Mouse (Mus musculus): ENCODE measurements around the gene Gm10309. TPM values are rescaled to one million over a fixed set of nuclear protein-coding genes. Genes with fewer than 3 reads are reported as not detected.

Gene Gm10309
- polyA plus RNA-seq, 1 experiment: not detected

DNA sequence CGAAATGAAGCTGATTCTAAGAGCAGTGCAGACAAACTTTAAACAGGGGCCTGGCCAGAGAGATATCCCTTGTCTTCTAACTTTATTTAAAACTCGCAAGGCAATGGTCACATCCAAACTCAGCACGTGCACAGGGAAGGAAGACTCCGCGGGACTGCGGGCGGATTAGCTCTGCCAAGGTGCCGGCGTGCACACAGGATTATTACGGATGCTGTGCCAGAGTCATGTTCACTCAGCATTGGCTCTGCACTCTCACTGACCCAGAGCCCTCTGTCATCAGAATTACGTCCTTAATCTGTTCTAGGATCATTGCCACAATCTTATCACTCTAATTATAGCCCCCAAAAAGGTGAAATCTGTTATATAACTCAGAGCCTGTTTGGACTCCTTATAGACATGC lies 16.2 kb upstream of the Gm10309 start:
- Histone ChIP-seq H3K4me3 (ENCODE audit: insufficient read depth, low read length) (no peak overlapping the region), H3K4me1 (ENCODE audit: control insufficient read depth, insufficient read depth, low read length) (peaks cover 2% of the 10 kb centered on the region; the same call in 1 of the 2 replicates), H3K27ac (ENCODE audit: insufficient read depth, low read length) (no peak overlapping the region)
- TF ChIP-seq POLR2A (IDR thresholded peaks at IDR 0.05; ENCODE audit: extremely low read depth, insufficient read depth, low read length) (no peak), CTCF (IDR thresholded peaks at IDR 0.05; ENCODE audit: extremely low read depth, insufficient read depth, low read length) (no peak)

DNA sequence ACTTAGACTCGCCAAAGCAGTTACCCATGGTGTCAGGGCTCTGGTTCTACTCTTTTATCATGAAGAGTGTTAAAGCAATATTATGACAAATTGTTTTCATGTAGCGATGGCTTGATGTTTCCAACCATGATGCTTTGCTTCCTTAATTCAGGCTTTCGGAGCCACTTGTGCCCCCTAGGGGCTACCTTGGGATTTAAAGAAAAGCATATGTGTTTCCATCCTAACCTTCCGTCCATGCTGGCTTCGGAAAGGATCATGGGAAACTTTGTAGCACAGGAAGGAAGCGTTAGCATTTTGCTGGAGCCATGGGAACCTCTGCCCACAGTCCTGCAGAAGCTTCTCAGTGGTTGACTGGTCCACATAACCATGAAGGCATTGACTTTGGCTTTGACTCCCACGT lies 13.6 kb upstream of the Gm10309 start:
- Histone ChIP-seq H3K4me3 (ENCODE audit: insufficient read depth, low read length) (no peak overlapping the region), H3K4me1 (ENCODE audit: control insufficient read depth, insufficient read depth, low read length) (peaks cover 9% of the 10 kb centered on the region), H3K27ac (ENCODE audit: insufficient read depth, low read length) (no peak overlapping the region)
- no peak for TF ChIP-seq POLR2A (IDR thresholded peaks at IDR 0.05; ENCODE audit: extremely low read depth, insufficient read depth, low read length)
- no peak for TF ChIP-seq CTCF (IDR thresholded peaks at IDR 0.05; ENCODE audit: extremely low read depth, insufficient read depth, low read length)

DNA sequence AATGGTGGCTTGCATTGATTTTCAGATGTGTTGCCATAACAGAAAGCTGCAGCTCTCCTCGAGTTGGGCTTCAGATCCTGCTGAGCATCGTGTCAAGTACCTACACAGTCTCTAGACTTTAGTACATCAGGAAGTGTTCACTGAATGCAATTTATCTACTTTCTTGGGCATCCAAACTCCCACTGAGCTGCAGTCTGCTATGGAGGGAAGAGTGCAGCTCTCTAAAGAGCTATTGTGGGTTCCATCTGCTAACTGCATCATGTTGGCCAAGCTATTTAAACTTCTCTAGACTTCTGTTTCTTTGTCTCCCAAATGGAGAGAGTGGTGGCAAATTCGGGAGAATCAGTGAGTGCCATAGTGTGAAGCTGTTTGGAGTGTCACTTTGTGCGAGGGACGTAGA lies 11.6 kb upstream of the Gm10309 start:
- Histone ChIP-seq H3K4me3 (ENCODE audit: insufficient read depth, low read length) (no peak overlapping the region), H3K4me1 (ENCODE audit: control insufficient read depth, insufficient read depth, low read length) (peaks cover 9% of the 10 kb centered on the region), H3K27ac (ENCODE audit: insufficient read depth, low read length) (no peak overlapping the region)
- TF ChIP-seq POLR2A (IDR thresholded peaks at IDR 0.05; ENCODE audit: extremely low read depth, insufficient read depth, low read length): no peak
- TF ChIP-seq CTCF (IDR thresholded peaks at IDR 0.05; ENCODE audit: extremely low read depth, insufficient read depth, low read length): no peak

DNA sequence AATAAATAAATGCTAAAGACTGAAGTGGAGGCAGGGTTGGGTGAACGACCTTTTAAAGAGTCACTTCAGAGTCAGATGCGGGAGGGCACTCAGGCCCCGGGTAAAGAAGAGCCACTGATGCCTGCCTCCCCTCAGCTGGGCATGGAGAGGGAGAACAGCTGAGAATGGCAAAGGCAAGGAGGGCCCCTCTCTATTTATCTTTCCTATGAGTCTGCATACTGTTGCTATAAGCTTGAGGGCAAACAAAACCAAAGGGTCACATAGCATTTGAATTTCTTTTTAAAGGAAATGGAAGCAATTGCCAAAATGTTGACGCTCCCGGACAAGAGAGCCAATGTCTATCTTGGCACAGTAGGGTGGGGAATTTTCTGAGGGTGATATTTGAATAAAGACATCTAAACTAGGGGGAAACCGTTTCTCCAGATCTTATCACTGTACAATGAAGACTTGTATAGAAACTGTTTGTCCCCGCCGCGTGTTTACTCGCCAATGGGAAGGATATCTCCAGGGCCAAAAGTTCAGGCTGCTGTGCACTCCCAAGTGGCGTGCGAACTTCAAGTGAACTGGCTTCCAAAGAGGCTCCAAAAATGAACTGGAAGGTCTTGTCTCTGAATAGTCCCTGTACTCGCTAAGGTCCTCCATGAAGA lies 10.1 kb upstream of the Gm10309 start:
- TF ChIP-seq CTCF (IDR thresholded peaks at IDR 0.05; ENCODE audit: extremely low read depth, insufficient read depth, low read length) (no peak), POLR2A (IDR thresholded peaks at IDR 0.05; ENCODE audit: extremely low read depth, insufficient read depth, low read length) (no peak)
- no peak overlapping the region for H3K27ac ChIP-seq (ENCODE audit: insufficient read depth, low read length)
- H3K4me3 ChIP-seq (ENCODE audit: insufficient read depth, low read length): no peak overlapping the region
- H3K4me1 ChIP-seq (ENCODE audit: control insufficient read depth, insufficient read depth, low read length): peaks cover 9% of the 10 kb centered on the region

DNA sequence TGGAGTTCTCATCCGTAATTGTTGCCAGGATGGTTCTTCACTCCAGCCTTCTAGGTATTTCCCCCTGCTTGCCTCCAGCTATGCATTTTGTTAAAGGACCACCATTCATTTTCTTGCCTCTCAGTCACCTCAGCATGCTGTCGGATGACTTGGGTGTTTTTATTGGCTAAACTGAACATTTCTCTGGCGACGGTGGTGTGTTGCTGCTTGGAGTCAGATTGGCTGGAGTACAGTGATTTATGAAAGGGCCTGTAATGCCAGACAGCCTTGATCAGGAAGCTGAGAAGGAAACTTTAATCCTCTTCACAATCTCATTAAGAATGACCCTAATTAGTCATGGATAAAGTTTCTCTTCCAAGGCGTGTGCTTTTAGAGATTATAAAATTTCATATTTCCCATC lies 4.8 kb upstream of the Gm10309 start:
- TF ChIP-seq CTCF (IDR thresholded peaks at IDR 0.05; ENCODE audit: extremely low read depth, insufficient read depth, low read length) (no peak), POLR2A (IDR thresholded peaks at IDR 0.05; ENCODE audit: extremely low read depth, insufficient read depth, low read length) (no peak)
- Histone ChIP-seq H3K27ac (ENCODE audit: insufficient read depth, low read length) (no peak overlapping the region), H3K4me1 (ENCODE audit: control insufficient read depth, insufficient read depth, low read length) (peaks cover 3% of the 10 kb centered on the region; the same call in 1 of the 2 replicates), H3K4me3 (ENCODE audit: insufficient read depth, low read length) (no peak overlapping the region)

DNA sequence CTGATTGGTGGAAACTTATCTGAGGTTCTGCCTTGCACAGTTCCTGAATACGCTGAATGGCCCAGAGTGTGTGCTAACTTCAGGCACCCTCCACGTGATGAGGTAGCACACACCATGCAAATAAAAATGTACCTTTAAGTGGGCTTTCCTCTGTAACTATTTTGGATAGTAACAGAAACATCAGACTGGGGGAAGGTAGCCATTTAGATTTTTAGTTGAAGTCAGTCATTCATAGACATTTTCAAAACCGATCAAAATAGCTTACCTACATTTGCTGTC lies 3.1 kb upstream of the Gm10309 start:
- H3K27ac ChIP-seq (ENCODE audit: insufficient read depth, low read length): no peak overlapping the region
- no peak for TF ChIP-seq CTCF (IDR thresholded peaks at IDR 0.05; ENCODE audit: extremely low read depth, insufficient read depth, low read length)
- no peak for TF ChIP-seq POLR2A (IDR thresholded peaks at IDR 0.05; ENCODE audit: extremely low read depth, insufficient read depth, low read length)
- H3K4me1 ChIP-seq (ENCODE audit: control insufficient read depth, insufficient read depth, low read length): peaks cover 3% of the 10 kb centered on the region; the same call in 1 of the 2 replicates
- H3K4me3 ChIP-seq (ENCODE audit: insufficient read depth, low read length): no peak overlapping the region

DNA sequence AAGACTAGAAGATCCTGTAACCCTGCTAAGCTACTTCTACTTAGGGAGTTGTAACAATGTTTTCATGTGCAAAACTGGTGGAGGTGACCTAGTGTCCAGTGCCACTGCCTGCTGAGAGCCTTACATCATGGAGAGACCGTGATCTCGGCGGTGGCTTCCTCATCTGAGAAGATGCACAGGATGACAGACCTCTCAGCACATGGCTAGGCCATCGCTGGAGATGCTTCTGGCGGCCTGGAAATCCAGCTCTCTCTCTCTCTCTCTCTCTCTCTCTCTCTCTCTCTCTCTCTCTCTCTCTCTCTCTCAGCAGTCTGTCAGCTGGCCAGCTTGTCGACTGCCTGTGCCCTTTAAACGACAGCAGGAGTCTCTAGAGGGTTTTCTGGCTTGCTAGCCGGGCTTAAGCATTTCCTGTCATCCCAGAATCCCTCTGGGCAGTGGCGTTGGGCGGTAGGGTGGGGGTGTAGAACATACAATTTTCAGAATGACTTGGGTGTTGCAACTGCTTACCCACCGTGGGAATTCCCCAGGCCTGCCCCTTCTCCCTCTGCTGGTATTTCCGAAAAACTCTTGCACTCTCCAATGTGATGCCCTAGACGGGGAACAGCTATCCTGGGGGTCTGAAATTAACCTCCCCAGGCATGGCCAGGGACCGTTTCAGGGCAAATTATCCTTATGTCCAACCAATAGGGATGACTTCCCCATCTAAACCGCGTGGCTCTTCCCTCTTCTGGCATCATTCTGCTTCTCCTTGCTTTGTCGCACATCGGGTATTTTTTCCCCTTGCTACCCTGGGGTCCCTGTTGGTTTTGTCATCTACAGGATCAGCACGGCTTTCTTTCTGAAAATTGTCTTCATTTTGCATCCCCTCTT lies 2.5 kb upstream of the Gm10309 start:
- Histone ChIP-seq H3K4me1 (ENCODE audit: control insufficient read depth, insufficient read depth, low read length) (peaks cover 3% of the 10 kb centered on the region; the same call in 1 of the 2 replicates), H3K27ac (ENCODE audit: insufficient read depth, low read length) (no peak overlapping the region), H3K4me3 (ENCODE audit: insufficient read depth, low read length) (no peak overlapping the region)
- TF ChIP-seq CTCF (IDR thresholded peaks at IDR 0.05; ENCODE audit: extremely low read depth, insufficient read depth, low read length) (no peak), POLR2A (IDR thresholded peaks at IDR 0.05; ENCODE audit: extremely low read depth, insufficient read depth, low read length) (no peak)

DNA sequence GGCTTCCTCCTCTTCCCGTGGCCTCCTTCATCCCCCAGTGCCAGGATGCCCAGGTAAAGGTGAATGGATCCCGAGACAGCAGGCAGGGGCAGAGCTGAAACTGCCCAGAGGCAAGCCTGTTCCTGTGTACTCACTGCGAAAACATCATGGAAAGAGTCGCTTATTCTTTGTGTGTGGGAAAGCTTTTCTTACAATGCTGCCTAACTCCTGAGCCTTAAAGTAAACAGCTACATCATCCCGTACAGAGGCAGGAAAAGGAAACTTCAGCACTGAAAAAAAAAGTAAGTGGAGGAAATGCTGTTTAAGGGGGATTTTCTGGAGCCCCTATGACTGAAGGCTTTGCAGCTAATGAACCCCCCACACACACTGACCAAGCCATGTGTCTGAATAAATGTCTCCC lies 1.8 kb upstream of the Gm10309 start:
- Histone ChIP-seq H3K27ac (ENCODE audit: insufficient read depth, low read length) (no peak overlapping the region), H3K4me3 (ENCODE audit: insufficient read depth, low read length) (no peak overlapping the region), H3K4me1 (ENCODE audit: control insufficient read depth, insufficient read depth, low read length) (peaks cover 3% of the 10 kb centered on the region; the same call in 1 of the 2 replicates)
- no peak for TF ChIP-seq CTCF (IDR thresholded peaks at IDR 0.05; ENCODE audit: extremely low read depth, insufficient read depth, low read length)

DNA sequence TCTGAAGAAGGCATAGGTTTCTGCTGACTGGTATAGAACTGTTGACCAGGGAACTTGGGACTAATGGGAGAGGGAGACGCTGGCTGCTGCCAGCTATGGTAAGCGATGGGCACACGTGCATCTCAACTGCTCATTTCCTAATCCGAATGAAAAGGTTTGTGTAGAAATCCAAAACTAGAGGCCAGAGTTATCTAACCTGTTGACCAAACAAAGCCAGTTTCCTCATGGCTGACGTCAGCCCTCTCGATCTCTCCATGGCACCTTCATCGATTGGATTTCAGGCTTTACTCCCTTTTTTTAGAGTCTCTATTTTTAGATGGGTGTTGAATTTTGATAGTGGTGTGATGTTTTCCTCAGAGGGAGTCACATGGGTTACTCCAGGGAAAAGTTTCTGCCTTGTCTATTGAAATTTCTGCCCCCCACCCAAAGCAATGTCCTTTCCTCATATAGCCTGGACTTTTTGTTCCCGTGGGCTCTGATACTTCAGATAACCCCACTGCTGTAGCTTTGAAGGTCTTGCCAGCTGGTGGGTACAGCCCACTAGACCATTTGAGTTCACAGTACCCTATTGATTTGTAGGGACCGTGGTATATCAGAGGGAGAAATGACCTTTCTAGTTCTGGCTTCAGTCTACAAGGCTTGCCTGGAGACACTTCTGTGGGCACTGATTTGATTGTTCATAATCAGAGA lies 1.7 kb downstream of the Gm10309 start:
- TF ChIP-seq POLR2A (IDR thresholded peaks at IDR 0.05; ENCODE audit: extremely low read depth, insufficient read depth, low read length) (no peak), CTCF (IDR thresholded peaks at IDR 0.05; ENCODE audit: extremely low read depth, insufficient read depth, low read length) (no peak)
- no peak overlapping the region for H3K4me3 ChIP-seq (ENCODE audit: insufficient read depth, low read length)
- H3K27ac ChIP-seq (ENCODE audit: insufficient read depth, low read length): no peak overlapping the region
- peaks cover 3% of the 10 kb centered on the region; the same call in 1 of the 2 replicates for H3K4me1 ChIP-seq (ENCODE audit: control insufficient read depth, insufficient read depth, low read length)

Measured in cortical plate, adult 2 months (tissue).